Mouse (Mus musculus) yolk sac, embryonic 10.5 days (tissue): ENCODE data around the gene Pcbp2.

ENCODE experiments used
- DNase-seq: peaks from one replicate; pipeline ENCODE4 v3.0.0-alpha.2; 2017; ENCODE audit warnings: low spot score

Gene Pcbp2

DNA sequence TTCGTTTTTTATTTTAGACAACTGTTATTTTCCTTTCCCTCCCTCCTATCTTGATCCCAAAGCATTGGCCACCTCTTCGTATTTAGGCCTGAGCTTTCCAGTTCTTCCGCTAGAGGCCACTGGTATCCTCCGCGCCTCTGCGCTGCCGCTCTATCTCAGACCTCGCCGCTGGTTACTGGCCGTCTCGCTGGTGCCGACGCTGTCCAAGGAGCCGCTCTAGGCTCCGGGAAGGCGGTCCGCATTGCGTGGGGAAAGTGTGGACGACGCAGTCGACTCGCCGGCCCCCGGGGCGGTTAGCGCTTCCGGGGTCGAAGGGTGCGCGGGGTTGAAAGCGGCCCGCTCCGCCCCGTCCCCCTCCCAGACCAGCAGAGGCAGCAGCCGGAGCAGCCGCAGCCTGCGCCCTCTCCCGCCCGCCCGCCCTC is at the start of gene Pcbp2:
TSS of gene Pcbp2 (plus strand) at position 357 of the 422 bp plus-strand sequence.
- peak; percentile 97 for DNase-seq

DNA sequence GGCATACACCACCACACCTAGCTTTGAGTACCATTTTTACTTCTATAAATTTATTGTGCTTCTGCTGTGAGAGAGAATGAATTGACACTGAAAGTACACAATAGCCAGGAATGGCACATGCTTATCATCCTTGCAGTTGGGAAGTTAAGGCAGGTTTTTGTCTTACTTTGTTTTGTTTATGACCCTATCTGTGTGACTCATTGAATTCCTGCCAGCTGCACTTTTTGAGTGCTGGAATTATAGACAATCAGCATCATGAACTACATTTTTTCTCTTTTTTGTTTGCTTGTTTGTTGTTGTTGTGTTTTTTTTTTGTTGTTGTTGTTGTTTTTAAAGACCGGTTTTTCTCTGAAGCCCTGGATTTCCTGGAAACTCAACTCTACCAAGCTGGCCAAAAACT is 49.4 kb upstream of the Pcbp2 start:
- DNase-seq, result no peak

DNA sequence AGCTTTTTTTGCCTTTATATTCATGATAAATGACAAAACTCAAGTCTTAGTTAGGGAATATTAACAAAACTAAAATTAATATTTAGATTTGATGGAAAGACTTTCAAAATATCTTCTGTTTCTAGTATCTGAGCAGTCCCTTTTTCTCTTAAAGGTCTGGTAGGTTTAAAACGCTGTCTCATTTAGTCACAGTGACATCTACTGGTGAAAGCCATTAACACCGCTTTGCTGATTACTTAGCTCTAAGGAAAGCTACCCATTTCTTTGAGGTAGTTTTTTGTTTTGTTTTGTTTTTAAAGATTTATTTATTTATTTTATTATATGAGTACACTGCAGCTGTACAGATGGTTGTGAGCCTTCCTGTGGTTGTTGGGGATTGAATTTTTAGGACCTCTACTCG is 48.9 kb upstream of the Pcbp2 start:
- peak; percentile 35 for DNase-seq

DNA sequence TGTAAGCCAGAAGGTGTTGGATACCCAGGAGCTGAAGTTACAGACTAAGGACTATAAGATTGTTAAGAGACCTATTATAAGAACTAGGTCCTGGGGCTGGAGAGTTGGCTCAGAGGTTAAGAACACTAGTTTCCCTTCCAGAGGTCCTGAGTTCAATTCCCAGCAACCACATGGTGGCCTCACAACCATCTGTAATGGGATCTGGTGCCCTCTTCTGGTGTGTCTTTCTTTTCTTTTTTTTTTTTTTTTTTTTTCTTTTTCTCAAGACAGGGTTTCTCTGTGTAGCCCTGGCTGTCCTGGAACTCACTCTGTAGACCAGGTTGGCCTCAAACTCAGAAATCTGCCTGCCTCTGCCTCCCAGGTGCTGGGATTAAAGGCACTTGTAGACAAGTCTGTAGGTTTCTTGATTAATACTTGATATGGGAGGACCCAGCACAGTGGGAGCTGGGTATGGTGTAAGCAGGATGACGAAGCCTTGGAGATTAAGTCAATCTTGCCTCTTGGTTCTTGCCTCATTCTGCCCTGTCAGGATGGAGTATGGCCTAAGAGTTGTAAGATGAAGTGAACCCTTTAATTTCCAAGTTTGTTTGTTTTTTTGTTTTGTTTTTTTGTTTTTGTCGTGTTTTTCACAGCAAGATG is 46.6 kb upstream of the Pcbp2 start:
- DNase-seq, result no peak

DNA sequence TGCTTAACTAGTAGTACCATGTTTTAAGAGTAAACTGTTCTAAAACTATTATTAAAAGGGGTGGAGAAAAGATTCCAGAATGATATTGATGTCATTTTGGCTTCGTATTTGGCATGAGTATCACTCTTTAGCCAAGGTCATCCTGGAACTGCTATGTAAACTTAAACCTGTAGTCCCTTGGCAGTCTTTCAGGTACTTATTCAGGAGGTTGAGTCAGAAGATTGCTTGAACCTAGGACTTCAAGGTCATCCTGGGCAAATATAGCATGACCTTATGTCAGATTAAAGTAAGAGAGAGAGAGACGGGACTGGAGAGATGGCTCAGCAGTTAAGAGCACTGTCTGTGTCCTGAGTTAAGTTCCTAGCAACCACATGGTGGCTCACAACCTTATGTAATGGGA is 45.7 kb upstream of the Pcbp2 start:
- no peak for DNase-seq

DNA sequence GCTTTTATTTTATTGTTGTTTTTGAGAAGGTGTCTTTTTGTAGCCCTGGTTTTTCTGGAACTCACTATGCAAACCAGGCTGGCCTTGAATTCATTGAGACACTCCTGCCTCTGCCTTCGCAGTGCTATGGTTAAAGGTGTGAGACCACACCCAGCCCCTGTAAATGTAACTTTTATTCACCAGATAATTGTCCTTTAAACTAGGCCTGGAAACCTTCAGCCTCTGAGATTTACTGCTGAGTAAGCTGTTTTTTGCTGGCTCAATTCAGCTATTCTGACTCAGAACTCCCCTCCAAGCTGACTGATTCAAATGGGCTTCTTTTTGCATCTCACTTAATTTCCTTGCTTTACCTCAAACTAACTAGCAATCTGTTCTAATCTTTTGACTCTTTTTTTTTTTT is 43.4 kb upstream of the Pcbp2 start:
- no peak for DNase-seq

DNA sequence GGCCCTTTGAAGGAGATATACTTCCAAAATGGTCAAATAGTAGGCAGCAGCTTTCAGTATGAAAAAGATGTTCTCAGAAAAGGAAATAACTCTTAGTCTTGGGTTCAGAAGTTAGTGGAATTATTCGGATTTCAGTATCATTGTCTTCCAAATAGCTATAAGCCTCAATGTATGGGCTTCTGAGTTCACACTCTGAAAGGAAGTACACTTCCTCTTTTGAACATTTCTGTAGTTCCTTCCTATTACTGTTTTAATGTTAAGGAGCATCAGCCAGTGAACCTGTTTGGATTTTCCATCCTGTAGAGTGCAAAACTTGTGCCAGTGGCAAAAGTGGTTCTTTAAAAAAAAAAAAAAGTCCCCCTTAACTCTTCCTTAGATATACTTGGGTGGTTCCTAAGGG is 38.3 kb upstream of the Pcbp2 start:
- DNase-seq, result no peak

DNA sequence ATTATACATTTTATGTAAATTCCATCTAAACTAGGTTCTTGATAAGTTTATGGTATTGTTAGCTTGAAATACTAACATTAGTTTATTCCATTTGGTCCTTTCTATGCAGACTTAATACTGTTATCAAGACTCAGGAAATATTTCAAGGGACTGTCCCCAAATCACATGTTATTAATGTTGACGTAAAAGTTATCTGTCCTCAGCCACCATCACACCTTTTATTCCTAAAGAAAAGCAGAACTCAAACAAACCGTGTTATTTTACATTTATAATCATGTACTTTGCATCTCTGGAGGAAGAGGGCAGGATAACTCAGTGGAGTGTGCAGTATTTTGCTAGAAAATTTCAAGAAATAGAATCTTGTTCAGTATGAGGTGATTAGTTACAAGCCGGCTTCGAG is 37.2 kb upstream of the Pcbp2 start:
- no peak for DNase-seq

DNA sequence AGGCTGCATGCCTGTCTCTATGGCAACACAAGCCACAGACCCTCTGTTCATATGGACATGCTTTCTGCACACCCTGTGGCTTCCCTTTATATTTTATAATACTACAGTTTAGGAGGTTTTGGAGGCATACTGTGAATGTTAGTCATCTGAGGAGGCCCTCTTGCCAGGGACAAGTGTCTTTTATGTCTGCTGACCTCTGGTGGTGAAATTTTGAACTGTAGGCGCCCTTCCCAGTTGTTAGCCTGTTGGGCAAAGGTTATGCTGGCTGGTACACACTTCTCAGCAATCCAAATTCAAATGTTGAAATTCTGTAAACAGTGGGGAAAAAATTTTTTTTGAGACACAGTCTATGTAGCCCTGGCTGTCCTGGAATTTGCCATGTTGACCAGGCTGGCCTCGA is 27.8 kb upstream of the Pcbp2 start:
- DNase-seq, result peak; percentile 77

DNA sequence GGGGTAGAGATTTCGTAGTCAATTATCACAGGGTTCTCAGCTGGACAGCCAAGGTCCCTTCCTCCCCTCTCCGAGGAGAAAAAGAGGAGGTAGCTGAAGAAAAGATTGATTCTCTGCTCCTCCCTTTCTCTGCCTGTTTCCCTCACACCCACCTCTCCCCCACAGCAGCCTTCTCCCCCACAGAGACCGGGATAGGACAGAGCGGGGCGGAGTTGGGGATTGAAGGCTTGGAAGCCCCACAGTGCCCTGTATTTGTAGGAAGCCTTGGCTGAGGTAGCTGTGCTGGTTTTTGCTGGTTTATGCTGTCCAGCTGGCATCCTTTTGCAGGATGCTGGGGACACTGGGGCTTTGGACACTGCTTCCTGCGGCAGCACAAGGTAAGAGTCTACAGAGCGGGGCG is 25.2 kb upstream of the Pcbp2 start, which contains the start of gene Amhr2:
TSS of gene Amhr2 (plus strand) at position 222 of the 400 bp plus-strand sequence.
- no peak for DNase-seq

DNA sequence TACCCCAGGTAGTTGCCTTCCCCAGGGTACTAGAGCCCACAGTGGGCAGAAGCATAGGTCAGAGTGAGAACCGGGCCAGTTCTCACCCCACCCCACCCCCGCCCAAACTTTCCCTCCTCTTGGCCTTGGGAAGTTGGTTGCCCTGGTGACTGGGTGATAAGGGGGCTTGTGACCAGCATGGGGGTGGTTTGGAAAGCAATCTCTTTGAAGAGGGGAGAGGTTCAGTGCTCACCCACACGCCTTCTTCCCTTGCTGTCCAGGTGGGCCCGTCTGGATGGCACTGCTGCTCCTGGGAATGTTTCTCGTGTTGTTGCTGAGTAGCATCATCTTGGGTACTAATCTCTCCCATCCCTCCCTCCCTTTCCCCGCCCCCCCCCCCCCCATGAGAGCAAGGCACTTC is 23.9 kb upstream of the Pcbp2 start:
- DNase-seq, result no peak

DNA sequence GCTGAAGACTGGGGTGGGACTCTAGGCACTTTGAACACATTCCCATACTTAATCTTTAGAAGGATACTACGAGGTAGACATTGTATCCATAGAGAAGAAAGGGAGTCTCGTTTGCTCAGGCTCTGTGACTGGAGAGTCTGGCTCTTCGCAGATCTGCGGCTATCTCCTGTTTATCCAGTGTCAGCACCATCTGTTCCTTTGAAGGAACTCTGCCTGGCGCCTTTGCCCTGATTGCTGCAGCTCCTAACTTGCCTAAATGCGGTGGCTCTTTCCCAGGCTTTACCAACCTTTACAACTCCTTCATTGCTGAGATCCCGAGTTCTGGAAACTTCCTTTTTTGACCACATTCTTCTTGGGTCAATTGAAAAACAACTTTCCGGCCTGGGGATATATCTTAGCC is 21.0 kb upstream of the Pcbp2 start:
- DNase-seq, result no peak

DNA sequence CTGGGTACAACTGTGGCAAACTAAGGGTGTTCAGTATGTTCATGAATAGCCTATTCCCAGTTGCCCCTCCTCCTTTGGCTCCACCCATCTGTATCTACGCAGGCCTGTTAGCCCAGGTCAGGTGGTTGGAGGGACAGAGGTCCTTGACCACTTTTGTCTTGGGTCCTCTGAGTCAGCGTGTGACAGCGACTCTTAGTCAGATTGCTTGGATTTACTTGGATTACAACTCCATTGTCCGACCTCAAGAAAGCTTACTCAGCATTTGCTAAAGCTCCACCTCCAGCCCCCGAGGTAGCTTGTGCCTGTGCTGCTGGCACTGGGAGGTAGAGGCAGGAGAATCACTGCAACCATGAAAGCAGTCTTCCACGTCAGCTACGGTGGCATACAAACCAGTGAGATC is 19.4 kb upstream of the Pcbp2 start:
- DNase-seq, result peak; percentile 86

DNA sequence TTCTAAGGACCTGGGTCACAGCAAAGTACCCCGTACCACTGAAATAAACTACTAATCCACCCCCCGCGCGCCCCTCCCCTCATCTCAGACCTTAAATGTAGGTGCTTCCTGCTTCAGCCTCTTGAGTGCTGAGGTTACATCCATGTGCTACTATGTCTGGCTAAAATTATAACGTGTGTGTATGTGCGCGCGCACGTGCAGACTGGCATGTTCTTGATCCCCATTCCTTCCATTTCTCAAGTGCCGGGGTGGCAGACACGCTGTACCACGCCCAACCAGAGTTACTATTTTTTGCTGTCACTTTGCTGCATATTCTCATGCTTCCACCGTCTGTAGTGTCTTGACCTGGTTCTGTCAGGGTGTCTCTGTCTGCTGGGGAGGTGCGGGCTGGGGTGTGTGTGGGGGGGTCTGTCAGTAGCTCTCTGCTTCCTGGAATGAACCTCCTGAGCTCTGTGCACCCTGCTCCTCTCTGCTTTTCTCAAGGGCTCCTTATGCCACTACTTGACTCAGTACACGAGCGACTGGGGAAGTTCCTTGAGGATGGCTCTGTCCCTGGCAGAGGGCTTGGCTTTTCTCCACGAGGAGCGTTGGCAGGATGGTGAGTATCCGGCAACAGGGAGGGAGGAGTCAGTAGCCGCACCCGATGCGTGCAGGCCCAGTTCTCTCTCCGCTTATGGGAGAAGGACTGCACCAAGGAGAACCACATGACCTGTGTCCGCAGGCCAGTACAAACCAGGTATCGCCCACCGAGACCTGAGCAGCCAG is 18.5 kb upstream of the Pcbp2 start:
- no peak for DNase-seq

DNA sequence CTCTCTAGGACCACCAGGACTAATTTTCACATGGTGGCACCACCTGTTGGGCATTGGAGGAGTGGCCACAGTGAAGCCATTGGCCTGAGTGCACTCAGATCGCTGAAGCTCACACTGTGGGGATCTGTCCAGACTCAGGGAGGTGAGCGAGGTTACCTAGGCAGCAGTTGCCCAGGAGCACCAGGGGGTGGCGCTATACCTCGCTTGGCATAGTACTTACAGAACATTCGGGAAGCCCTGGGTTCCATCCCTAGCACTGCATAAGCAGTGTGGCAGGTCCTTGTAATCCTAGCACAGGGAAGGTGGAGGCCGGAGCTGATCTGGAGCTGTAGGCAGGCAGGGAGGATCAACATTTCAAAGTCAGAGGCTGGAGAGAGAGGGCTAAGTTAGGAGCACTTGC is 14.3 kb upstream of the Pcbp2 start:
- no peak for DNase-seq

DNA sequence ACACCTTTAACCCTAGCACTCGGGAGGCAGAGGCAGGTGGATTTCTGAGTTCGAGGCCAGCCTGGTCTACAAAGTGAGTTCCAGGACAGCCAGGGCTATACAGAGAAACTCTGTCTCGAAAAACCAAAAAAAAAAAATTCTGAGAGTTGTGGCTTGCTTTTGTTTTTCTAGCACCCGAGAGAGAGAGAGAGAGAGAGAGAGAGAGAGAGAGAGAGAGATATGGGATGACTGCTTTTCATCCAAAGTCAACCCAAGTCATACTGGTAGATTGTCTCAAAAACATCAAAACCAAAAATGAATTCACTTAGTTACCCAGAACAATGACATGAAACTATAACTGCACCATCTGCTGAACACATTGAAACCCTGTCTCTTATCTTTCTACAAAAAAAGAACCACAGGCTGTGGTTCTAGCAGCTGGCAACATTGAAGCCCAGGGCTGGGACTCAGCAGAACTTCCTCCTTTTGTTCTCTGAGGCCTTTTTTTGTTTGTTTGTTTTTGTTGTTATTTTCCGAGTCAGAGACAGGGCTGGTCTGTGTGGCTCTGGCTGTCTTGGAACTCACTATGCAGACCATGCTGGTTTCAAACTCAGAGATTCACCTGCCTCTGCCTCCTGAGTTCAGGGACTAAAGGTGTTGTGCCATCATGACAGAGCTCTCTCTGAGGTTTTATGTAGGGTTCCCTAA is 12.1 kb upstream of the Pcbp2 start:
- DNase-seq, result no peak

DNA sequence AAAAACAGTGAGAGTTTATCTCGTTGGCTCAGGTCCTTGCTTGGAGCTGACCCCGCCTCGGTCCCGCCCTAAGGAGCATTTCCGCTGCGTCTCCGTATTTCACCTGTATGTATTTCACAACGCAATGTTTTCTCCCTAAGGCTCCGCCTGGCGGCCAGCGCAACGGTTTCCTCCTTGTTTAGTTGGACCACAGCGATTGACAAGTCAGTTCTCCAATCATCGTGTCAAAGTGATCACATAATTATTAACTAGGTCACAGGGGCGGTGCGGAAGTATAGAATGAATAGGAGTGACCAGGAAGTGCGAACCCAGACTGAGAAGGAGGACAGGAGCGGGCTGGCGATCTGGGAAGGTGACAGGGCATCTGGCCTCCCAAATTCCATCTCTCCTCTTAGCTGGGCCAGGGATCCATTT is 11.4 kb upstream of the Pcbp2 start, which contains the start of gene Prr13:
TSS of gene Prr13 (plus strand) at position 125 of the 414 bp plus-strand sequence.
- peak; percentile 96 for DNase-seq

DNA sequence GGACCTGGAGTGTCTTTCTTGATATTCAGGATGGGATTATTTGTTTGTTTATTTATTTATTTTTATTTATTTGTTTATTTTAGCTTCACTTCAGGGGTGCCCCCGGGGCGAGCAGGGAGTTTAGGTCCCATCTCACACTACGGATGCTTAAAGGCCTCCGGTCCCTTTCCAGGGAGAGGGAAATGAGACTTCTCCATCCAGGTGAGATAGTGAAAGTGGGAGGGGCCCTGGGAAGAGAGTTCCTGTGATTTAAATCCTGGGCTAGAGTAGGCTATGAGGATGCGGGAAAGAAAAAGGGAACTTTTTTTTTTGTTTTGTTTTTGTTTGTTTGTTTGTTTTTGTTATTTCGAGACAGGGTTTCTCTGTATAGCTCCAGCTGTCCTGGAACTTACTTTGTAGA is 11.0 kb upstream of the Pcbp2 start:
- DNase-seq, result no peak

DNA sequence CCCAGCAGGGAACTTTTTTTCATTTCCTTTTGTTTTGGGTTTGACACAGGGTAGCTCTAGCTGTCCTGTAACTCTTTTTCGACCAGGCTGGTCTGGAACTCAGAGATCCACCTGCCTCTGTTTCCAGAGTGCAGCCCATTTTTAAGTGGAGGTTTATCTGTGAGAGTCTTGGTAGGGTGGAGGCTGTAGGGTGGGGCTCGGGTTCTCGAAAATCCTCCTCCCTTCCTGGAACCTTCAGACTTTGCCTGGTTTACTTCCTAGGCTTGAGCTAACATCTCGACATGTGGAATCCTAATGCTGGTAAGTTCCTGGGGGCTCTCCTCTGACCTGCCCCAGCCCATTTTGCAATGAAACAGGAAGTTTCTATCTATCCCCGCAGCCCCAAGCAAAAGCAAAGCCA is 10.5 kb upstream of the Pcbp2 start:
- DNase-seq, result no peak

DNA sequence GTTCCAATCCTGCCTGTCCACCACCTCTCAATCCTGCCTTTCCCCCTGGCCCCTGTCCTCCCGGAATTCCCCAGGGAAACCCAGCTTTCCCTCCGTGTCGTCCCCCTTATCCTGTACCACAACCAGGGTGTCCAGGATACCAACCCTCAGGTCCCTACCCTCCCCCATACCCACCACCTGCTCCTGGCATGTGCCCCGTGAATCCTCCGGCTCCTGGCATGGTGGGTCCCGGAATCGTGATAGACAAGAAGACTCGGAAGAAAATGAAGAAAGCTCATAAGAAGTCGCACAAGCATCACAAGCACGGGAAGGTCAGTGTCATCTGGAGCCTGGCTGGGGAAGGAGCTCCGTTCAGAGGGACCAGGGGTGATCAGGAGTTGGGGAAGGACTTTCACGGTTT is 9.9 kb upstream of the Pcbp2 start:
- no peak for DNase-seq

DNA sequence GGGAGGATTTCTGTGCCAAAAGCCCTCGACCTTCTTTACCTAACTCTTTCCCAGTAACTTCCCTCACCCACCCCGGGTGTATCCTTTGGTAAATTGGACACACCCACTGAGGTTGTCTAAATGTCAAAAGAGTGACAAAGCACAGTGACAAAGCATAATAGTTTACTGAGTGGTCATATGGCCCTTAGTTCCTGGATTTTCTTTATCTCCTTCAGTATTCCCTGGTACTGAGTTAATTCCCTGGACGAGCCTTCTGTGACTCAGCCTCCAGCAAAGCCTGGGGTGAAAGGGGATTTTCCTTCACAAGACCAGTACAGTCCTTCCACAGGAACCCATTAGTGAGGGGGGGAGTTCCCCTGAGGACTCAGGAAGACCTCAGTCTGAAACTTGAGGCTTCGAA is 9.4 kb upstream of the Pcbp2 start:
- no peak for DNase-seq

DNA sequence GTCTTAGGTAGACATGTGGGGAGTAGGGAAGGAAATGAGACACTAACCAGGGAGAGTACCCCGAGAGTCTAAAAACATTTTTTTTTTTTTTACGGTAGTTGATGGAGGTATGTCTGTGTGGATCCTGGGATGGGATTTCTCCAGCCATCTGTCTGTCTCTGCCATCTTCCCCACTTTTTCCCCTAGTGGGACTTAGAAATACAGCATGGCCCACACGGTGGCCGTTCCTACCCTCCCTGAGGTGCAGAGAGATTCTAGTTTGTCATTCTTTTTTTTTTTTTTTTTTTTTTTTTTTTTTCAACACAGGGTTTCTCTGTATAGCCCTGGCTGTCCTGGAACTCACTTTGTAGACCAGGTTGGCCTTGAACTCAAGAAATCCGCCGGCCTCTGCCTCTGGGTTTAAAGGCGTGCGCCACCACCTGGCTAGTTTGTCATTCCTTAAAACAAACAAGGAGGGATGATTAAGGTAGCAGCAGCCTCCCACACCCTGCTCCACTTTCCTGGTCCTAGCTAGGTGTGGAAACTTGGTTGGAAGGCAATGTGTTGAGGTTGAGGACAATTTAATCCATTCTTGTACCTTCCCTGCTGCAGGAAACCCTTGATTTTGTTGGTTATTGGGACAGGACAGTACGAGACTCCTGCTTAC is 8.8 kb upstream of the Pcbp2 start:
- DNase-seq, result no peak

DNA sequence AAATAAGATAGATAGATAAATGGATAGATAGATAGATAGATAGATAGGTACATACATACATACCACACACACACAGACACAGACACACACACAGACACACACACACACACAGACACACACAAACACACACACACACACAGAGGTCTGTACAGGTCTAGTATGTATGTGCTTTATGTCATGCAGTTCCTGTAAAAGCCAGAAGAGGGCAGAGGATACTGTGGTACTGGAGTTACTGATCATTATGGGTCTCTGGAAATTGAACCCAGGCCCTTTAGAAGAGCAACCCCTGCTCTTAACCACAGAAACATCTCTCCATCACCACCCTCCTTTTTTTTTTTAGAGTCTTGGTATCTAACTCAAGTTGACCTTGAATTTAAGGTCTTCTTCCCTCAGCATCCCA is 6.7 kb upstream of the Pcbp2 start:
- DNase-seq, result no peak
